9 mouse cellular contexts compared by ENCODE assay signal in genomic region chr9:107630576-107630975, GRCm38 (mm10). TPM values are rescaled to one million over a fixed set of nuclear protein-coding genes. Genes with fewer than 3 reads are reported as not detected.
DNase-seq lines count a peak whose midpoint lies in the region; ATAC-seq and TF ChIP-seq lines count a peak whose summit lies in the region.
"Had no signal": no experiment of that assay in that cellular context is flagged by ENCODE, and none has a peak within 500 bp of the region (broad histone marks: within the 10 kb centered on the region; RNA-seq: fewer than 3 reads in every experiment).

No protein-coding gene starts in this region.

- ATAC-seq in lung, embryonic 15.5 days (ENCODE audit: borderline replicate concordance, extremely low read depth, low FRiP score, low TSS enrichment), result no peak
- no peak for ATAC-seq in limb, embryonic 15.5 days (ENCODE audit: insufficient number of reproducible peaks, low FRiP score, low TSS enrichment, low read depth)
- ATAC-seq in stomach, postnatal 0 days (ENCODE audit: low FRiP score, low TSS enrichment), result no peak
- ATAC-seq in megakaryocyte progenitor cell, adult 5-6 weeks (replicated peaks; ENCODE audit: poor library complexity), result no peak

- no peak for DNase-seq in lung, postnatal 4 days
- peak; percentile 86 for DNase-seq in embryo, embryonic 10 days (ENCODE audit: low spot score)
- DNase-seq in forelimb bud, embryonic 11.5 days (ENCODE audit: low read depth, low spot score), result peak; percentile 71
- no peak for DNase-seq in stomach, postnatal 0 days (ENCODE audit: low spot score)

- H3K9ac ChIP-seq in lung, embryonic 15.5 days, result peak overlapping the region; percentile 30
- peak overlapping the region; percentile 17; the same call in 1 of the 2 replicates for H3K9ac ChIP-seq in limb, embryonic 15.5 days
- no peak overlapping the region for H3K9ac ChIP-seq in stomach, postnatal 0 days (ENCODE audit: low read length)

- 21% methylated on average over 4 of the region's 4 CpGs for WGBS in lung, embryonic 15.5 days
- 5% methylated on average over 4 of the region's 4 CpGs for WGBS in limb, embryonic 15.5 days
- WGBS in stomach, postnatal 0 days, result 21% methylated on average over 4 of the region's 4 CpGs

- H3K4me1 ChIP-seq in lung, embryonic 15.5 days, result peaks cover 79% of the 10 kb centered on the region
- H3K4me1 ChIP-seq in limb, embryonic 15.5 days, result peaks cover 79% of the 10 kb centered on the region
- H3K4me1 ChIP-seq in stomach, postnatal 0 days (replicated peaks; ENCODE audit: control insufficient read depth, insufficient read depth), result peaks cover 28% of the 10 kb centered on the region

- no peaks in the 10 kb centered on the region for H3K27me3 ChIP-seq in lung, embryonic 15.5 days
- H3K27me3 ChIP-seq in limb, embryonic 15.5 days, result no peaks in the 10 kb centered on the region
- H3K27me3 ChIP-seq in stomach, postnatal 0 days (ENCODE audit: control insufficient read depth, insufficient read depth, low read length), result no peaks in the 10 kb centered on the region

- no peak overlapping the region for H3K4me3 ChIP-seq in lung, embryonic 15.5 days
- peak overlapping the region; percentile 4; the same call in 1 of the 2 replicates for H3K4me3 ChIP-seq in limb, embryonic 15.5 days
- no peak overlapping the region for H3K4me3 ChIP-seq in stomach, postnatal 0 days (ENCODE audit: low read depth, low read length)
- H3K4me3 ChIP-seq: erythroblast, embryonic 14.5 days had no signal

- H3K9me3 ChIP-seq in lung, embryonic 15.5 days, result no peaks in the 10 kb centered on the region
- no peaks in the 10 kb centered on the region for H3K9me3 ChIP-seq in limb, embryonic 15.5 days
- H3K9me3 ChIP-seq in stomach, postnatal 0 days (ENCODE audit: control insufficient read depth, low read length), result no peaks in the 10 kb centered on the region

- peak overlapping the region; percentile 90 for H3K27ac ChIP-seq in lung, embryonic 15.5 days
- H3K27ac ChIP-seq in limb, embryonic 15.5 days, result peak overlapping the region; percentile 89
- H3K27ac ChIP-seq in stomach, postnatal 0 days (replicated peaks), result peak overlapping the region; percentile 82

- TF ChIP-seq CTCF in stomach, postnatal 0 days (IDR thresholded peaks at IDR 0.05; ENCODE audit: low read depth), result no peak

- no peak for TF ChIP-seq EP300 in stomach, postnatal 0 days (optimal IDR thresholded peaks at IDR 0.05)

- peaks cover 4% of the 10 kb centered on the region; the same call in 1 of the 2 replicates for H3K36me3 ChIP-seq in lung, embryonic 15.5 days
- H3K36me3 ChIP-seq in limb, embryonic 15.5 days, result peaks cover 11% of the 10 kb centered on the region
- H3K36me3 ChIP-seq in stomach, postnatal 0 days (ENCODE audit: control insufficient read depth, insufficient read depth, low read length), result 0 out of 2 replicates have a peak, but pooled peaks cover under 1% of the 10 kb centered on the region

- H3K4me2 ChIP-seq in lung, embryonic 15.5 days, result peak overlapping the region; percentile 31
- peak overlapping the region; percentile 29 for H3K4me2 ChIP-seq in limb, embryonic 15.5 days
- peak overlapping the region; percentile 8; the same call in 1 of the 2 replicates for H3K4me2 ChIP-seq in stomach, postnatal 0 days (replicated peaks; ENCODE audit: low read depth)

RNA-seq across cellular contexts. Expression of gene Gnai2, which starts 4.6 kb away (rescaled TPM):
- 469 and 478 TPM in 2 replicates for polyA plus RNA-seq in lung, embryonic 15.5 days (2015; fragmentation: Nextera tagmentation; extraction: Ambion mirVana)
- polyA plus RNA-seq in limb, embryonic 15.5 days (2015; fragmentation: Nextera tagmentation; extraction: Ambion mirVana), result 385 and 394 TPM in 2 replicates
- polyA plus RNA-seq in stomach, postnatal 0 days (2015; fragmentation: Nextera tagmentation; extraction: Ambion mirVana), result 189 and 195 TPM in 2 replicates
- 333 and 362 TPM in 2 replicates for total RNA-seq in megakaryocyte progenitor cell, adult 5-6 weeks (2015)
- total RNA-seq in megakaryocyte progenitor cell, adult 5-6 weeks (2017), result 423 and 432 TPM in 2 replicates

RNA-seq across cellular contexts. Expression of gene Sema3b, which starts 21.5 kb away (rescaled TPM):
- 8.2 and 9.1 TPM in 2 replicates for polyA plus RNA-seq in lung, embryonic 15.5 days (2015; fragmentation: Nextera tagmentation; extraction: Ambion mirVana)
- 13.6 and 23.6 TPM in 2 replicates for polyA plus RNA-seq in limb, embryonic 15.5 days (2015; fragmentation: Nextera tagmentation; extraction: Ambion mirVana)
- polyA plus RNA-seq in stomach, postnatal 0 days (2015; fragmentation: Nextera tagmentation; extraction: Ambion mirVana), result 16.3 and 19.1 TPM in 2 replicates
- not detected in 2 replicates for total RNA-seq in megakaryocyte progenitor cell, adult 5-6 weeks (2015)
- total RNA-seq in megakaryocyte progenitor cell, adult 5-6 weeks (2017), result not detected in 2 replicates
- polyA plus RNA-seq: erythroblast, embryonic 14.5 days had no signal

RNA-seq across cellular contexts. Expression of gene Slc38a3, which starts 38.8 kb away (rescaled TPM):
- 3.9 and 4.1 TPM in 2 replicates for polyA plus RNA-seq in lung, embryonic 15.5 days (2015; fragmentation: Nextera tagmentation; extraction: Ambion mirVana)
- polyA plus RNA-seq in limb, embryonic 15.5 days (2015; fragmentation: Nextera tagmentation; extraction: Ambion mirVana), result 5.0 and 5.1 TPM in 2 replicates
- 0.95 and 1.1 TPM in 2 replicates for polyA plus RNA-seq in stomach, postnatal 0 days (2015; fragmentation: Nextera tagmentation; extraction: Ambion mirVana)
- total RNA-seq in megakaryocyte progenitor cell, adult 5-6 weeks (2015), result not detected in 2 replicates
- total RNA-seq in megakaryocyte progenitor cell, adult 5-6 weeks (2017), result not detected in 2 replicates
- total RNA-seq: neutrophil, adult 5-6 weeks had no signal

RNA-seq across cellular contexts. Expression of gene Ifrd2, which starts 43.1 kb away (rescaled TPM):
- 40.0 and 44.2 TPM in 2 replicates for polyA plus RNA-seq in lung, embryonic 15.5 days (2015; fragmentation: Nextera tagmentation; extraction: Ambion mirVana)
- 45.9 and 58.8 TPM in 2 replicates for polyA plus RNA-seq in limb, embryonic 15.5 days (2015; fragmentation: Nextera tagmentation; extraction: Ambion mirVana)
- polyA plus RNA-seq in stomach, postnatal 0 days (2015; fragmentation: Nextera tagmentation; extraction: Ambion mirVana), result 35.5 and 42.7 TPM in 2 replicates
- total RNA-seq in megakaryocyte progenitor cell, adult 5-6 weeks (2015), result 68.0 and 93.4 TPM in 2 replicates
- 31.5 and 72.4 TPM in 2 replicates for total RNA-seq in megakaryocyte progenitor cell, adult 5-6 weeks (2017)

RNA-seq across cellular contexts. Expression of gene Gnat1, which starts 48.9 kb away (rescaled TPM):
- polyA plus RNA-seq in lung, embryonic 15.5 days (2015; fragmentation: Nextera tagmentation; extraction: Ambion mirVana), result 0.54 and 0.93 TPM in 2 replicates
- 2.8 TPM in 2 replicates for polyA plus RNA-seq in limb, embryonic 15.5 days (2015; fragmentation: Nextera tagmentation; extraction: Ambion mirVana)
- polyA plus RNA-seq in stomach, postnatal 0 days (2015; fragmentation: Nextera tagmentation; extraction: Ambion mirVana), result 2.1 and 2.9 TPM in 2 replicates
- 0.12 TPM in 1 of 2 replicates, not detected in the other for total RNA-seq in megakaryocyte progenitor cell, adult 5-6 weeks (2015)
- not detected in 2 replicates for total RNA-seq in megakaryocyte progenitor cell, adult 5-6 weeks (2017)
- total RNA-seq: neutrophil, adult 5-6 weeks had no signal
- polyA plus RNA-seq: erythroblast, embryonic 14.5 days had no signal

Comparison
In these comparisons a context has a peak if more than half of its experiments do, and no peak if none do; other contexts are left out.
1. DNase-seq: peak in embryo, embryonic 10 days (single experiment) and forelimb bud, embryonic 11.5 days (single experiment); none in lung, postnatal 4 days (0 of 2) and stomach, postnatal 0 days (single experiment).
2. Peak in every context shown above with its lines, with median percentiles within 50 percentile points of each other: H3K27ac ChIP-seq and H3K4me2 ChIP-seq.